Mouse (Mus musculus) embryonic facial prominence, embryonic 11.5 days (tissue): Measurements from ENCODE around the gene Btbd35f4. TPM values are rescaled to one million over a fixed set of nuclear protein-coding genes. Genes with fewer than 3 reads are reported as not detected.
"Not testable (repeated sequence)": the region's sequence is repeated elsewhere in the genome, so short reads cannot be mapped to it uniquely, and the experiment has no call there.

Experiments used
- ATAC-seq: fragments of 200-750 bp; cut with Nextera tagmentation; replicated peaks from 2 replicates; pipeline ENCODE4 v1.8.0; 2017; ENCODE audit warnings: low read depth; ENCODE audit not compliant: insufficient number of reproducible peaks, low FRiP score, low TSS enrichment
- DNase-seq: peaks from one replicate; pipeline ENCODE4 v3.0.0-alpha.2; 2015; ENCODE audit warnings: low spot score
- H3K27ac ChIP-seq: fragments of 300-500 bp; sonication (generic); replicated peaks from 2 replicates; pipeline ENCODE4 v1.5.1; 2014; ENCODE audit warnings: mild to moderate bottlenecking, low read depth, low read length, control low read depth
- H3K27me3 ChIP-seq: fragments of 300-500 bp; sonication (generic); 2 replicates; pipeline ENCODE4 v1.6.1; 2014; ENCODE audit warnings: mild to moderate bottlenecking, low read length, moderate library complexity, mixed read lengths; ENCODE audit not compliant: control insufficient read depth, insufficient read depth
- H3K36me3 ChIP-seq: fragments of 300-500 bp; sonication (generic); replicated peaks from 2 replicates; pipeline ENCODE4 v1.6.1; 2014; ENCODE audit warnings: low read depth, mild to moderate bottlenecking, low read length, moderate library complexity, mixed read lengths; ENCODE audit not compliant: control insufficient read depth, insufficient read depth
- H3K4me1 ChIP-seq: fragments of 300-500 bp; sonication (generic); 2 replicates; pipeline ENCODE4 v1.6.1; 2014; ENCODE audit warnings: low read length, mixed read lengths; ENCODE audit not compliant: control insufficient read depth, insufficient read depth
- H3K4me2 ChIP-seq: fragments of 300-500 bp; sonication (generic); 2 replicates; pipeline ENCODE4 v1.6.1; 2014; ENCODE audit warnings: low read depth, mild to moderate bottlenecking, control low read depth, low read length, moderate library complexity
- H3K4me3 ChIP-seq: fragments of 300-500 bp; sonication (generic); 2 replicates; pipeline ENCODE4 v1.5.1; 2014; ENCODE audit warnings: low read depth, low read length, control low read depth
- H3K9ac ChIP-seq: fragments of 300-500 bp; sonication (generic); replicated peaks from 2 replicates; pipeline ENCODE4 v1.6.1; 2014; ENCODE audit warnings: mild to moderate bottlenecking, control low read depth, low read length
- H3K9me3 ChIP-seq: fragments of 300-500 bp; sonication (generic); replicated peaks from 2 replicates; pipeline ENCODE4 v1.6.1; 2016; ENCODE audit warnings: mild to moderate bottlenecking, low read length, inconsistent platforms, mixed read lengths; ENCODE audit not compliant: control insufficient read depth
- WGBS: fragments of 180-500 bp; shearing (Covaris S2); extraction: QIAGEN DNeasy Blood & Tissue Kit; methylation state at CpG from one replicate; pipeline ENCODE4 v1.1.7; 2014; 5-methylcytosine and 5-hydroxymethylcytosine counted together
- polyA plus RNA-seq: library from polyadenylated mRNA; unstranded; fragments of >200 nt; fragmentation: Nextera tagmentation; extraction: Ambion mirVana; gene quantifications from 2 replicates; pipeline ENCODE4 v1.2.1, GENCODE M21; 2014

Btbd35f4 gene
- not detected in 2 replicates for polyA plus RNA-seq

GRCm38 (mm10) chrX:4800196-4800595, at the start of gene Btbd35f4:
TSS of gene Btbd35f4 (plus strand) at chrX:4800496.
- H3K4me3 ChIP-seq, H3K36me3 ChIP-seq, H3K9me3 ChIP-seq, H3K4me1 ChIP-seq, H3K27ac ChIP-seq, H3K4me2 ChIP-seq, DNase-seq, ATAC-seq, H3K9ac ChIP-seq, H3K27me3 ChIP-seq: not testable (repeated sequence)
- no CpG with 5 or more reads among the region's 4 CpGs for WGBS

GRCm38 (mm10) chrX:4840016-4840415, 39.7 kb downstream of the Btbd35f4 start:
- not testable (repeated sequence) for ATAC-seq, H3K4me3 ChIP-seq, H3K36me3 ChIP-seq, H3K9ac ChIP-seq, DNase-seq, H3K4me2 ChIP-seq, H3K4me1 ChIP-seq, H3K27ac ChIP-seq, H3K27me3 ChIP-seq, H3K9me3 ChIP-seq
- no CpG with 5 or more reads among the region's 1 CpGs for WGBS

Other genes starting within 250 kb of the Btbd35f4 start
- not detected in 2 replicates for gene Btbd35f27, start 151.6 kb downstream of the Btbd35f4 start, polyA plus RNA-seq